Mouse (Mus musculus): ENCODE measurements around the gene Lasp1.

Lasp1 gene

DNA sequence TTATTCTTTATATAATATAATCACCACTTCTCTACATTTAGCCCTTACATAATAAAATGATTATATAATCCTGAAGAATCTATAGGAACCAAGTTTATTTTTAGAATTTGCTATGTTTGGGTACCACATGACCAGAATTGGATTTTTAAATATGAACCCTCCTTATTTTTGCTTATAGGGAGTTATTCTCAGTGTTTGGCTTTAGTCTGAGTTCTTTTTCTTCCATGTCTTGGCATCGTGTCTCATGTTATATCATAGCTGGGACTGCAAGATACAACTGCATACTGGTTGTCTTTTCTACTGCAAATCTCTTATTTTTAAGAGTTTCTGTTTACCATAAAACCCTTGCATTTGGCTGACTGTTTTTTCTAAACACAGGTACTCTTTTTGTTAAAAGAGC lies 75.6 kb downstream of the Lasp1 start:
- no peak for DNase-seq (ENCODE audit: low read depth)

DNA sequence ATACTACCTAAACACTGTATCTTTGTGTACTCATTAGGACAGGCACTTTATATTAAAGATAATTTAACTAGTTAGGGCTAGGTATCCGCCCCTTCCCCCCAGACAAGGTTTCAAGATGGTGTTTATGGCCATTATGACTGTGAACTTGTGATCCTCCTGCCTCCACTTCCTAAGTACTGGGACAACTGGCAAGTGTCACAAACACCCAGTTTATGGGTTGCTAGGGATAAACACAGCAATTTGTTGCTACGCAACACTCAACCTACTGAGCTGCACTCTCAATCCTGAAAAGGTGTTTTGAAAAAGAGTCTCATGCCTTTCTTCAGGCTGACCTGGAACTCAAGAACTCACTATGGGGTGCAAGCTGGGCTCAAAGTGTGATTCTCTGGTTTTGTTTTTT lies 78.5 kb downstream of the Lasp1 start:
- DNase-seq (ENCODE audit: low read depth), result no peak

DNA sequence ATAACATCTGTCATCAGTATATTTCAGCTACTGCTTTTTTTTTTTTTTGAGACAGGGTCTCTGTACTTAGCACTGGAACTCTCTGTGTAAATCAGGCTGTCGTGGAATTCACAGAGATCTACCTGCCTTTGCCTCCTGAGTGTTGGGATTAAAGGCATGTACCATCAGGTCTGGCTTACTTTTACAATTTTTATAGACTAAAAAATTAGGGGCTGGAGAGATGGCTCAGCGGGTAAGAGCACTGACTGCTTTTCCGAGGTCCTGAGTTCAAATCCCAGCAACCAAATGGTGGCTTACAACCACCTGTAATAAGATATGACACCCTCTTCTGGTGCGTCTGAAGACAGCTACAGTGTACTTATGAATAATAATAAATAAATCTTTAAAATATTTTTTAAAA lies 81.6 kb downstream of the Lasp1 start:
- no peak for DNase-seq (ENCODE audit: low read depth)

GRCm38 (mm10) chr11:97883542-97883917 lies 84.7 kb downstream of the Lasp1 start:
- peak; percentile 69 for DNase-seq (ENCODE audit: low read depth)

DNA sequence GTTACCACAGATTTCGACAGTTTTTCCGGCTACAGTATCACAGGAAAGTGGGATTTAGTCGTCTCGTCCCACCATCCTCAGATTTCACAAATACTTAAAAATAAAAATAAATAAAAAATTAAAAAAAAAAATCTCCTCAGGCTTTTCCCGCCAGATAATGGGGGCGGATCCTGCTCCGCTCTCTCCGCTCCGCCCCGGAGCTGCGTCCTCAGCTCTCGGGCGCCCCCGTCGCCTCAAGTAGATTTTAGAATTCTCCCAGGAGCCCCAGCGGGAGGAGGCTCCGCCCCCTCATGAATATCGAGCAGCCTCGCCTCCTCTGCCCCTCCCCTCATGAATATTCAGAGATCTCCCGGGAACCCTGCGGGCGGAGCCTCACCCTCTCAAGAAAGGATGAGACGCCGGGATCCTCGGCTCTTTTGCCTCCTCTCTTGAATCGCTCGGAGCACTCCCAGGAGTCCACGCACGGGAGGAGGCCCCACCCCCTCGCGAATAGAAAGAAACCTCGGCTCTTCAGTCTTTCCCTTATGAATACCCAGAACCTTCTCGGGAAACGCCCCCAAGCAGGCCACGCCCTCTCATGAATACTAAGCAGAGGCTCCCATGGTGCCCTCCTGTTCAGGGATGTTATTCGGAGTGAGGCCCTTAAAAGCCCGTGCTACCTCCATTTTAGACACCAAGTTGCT lies 85.3 kb downstream of the Lasp1 start, which contains the start of gene Fbxo47:
TSS of gene Fbxo47 (minus strand) at position 237 of the 683 bp plus-strand sequence.
- DNase-seq (ENCODE audit: low read depth), result peak; percentile 98

- DNase-seq (ENCODE audit: low read depth), result no peak
Observed at GRCm38 (mm10) chr11:97884601-97885185, 85.9 kb downstream of the Lasp1 start.

- DNase-seq (ENCODE audit: low read depth), result no peak
Observed at GRCm38 (mm10) chr11:97885296-97885915, 86.6 kb downstream of the Lasp1 start.

Measured in c-Kit-positive CD71-negative TER-119-negative erythroid progenitor cells, embryonic 14.5 days (primary cell).